Mouse (Mus musculus): ENCODE data around the gene Gm10642. TPM values are rescaled to one million over a fixed set of nuclear protein-coding genes. Genes with fewer than 3 reads are reported as not detected.

Gm10642 gene
- polyA plus RNA-seq, 1 experiment: 0.94 TPM

- Histone ChIP-seq H3K4me3 (ENCODE audit: insufficient read depth, low read length) (no peak overlapping the region), H3K27ac (ENCODE audit: insufficient read depth, low read length) (no peak overlapping the region), H3K4me1 (ENCODE audit: control insufficient read depth, insufficient read depth, low read length) (no peaks in the 10 kb centered on the region; the same call in 1 of the 2 replicates)
- TF ChIP-seq CTCF (IDR thresholded peaks at IDR 0.05; ENCODE audit: extremely low read depth, insufficient read depth, low read length) (no peak), POLR2A (IDR thresholded peaks at IDR 0.05; ENCODE audit: extremely low read depth, insufficient read depth, low read length) (no peak)
These were observed 32.4 kb downstream of the Gm10642 start for GRCm38 (mm10) chr9:70688301-70688968.

- H3K27ac ChIP-seq (ENCODE audit: insufficient read depth, low read length): no peak overlapping the region
- TF ChIP-seq CTCF (IDR thresholded peaks at IDR 0.05; ENCODE audit: extremely low read depth, insufficient read depth, low read length) (no peak), POLR2A (IDR thresholded peaks at IDR 0.05; ENCODE audit: extremely low read depth, insufficient read depth, low read length) (no peak)
- no peaks in the 10 kb centered on the region; the same call in 1 of the 2 replicates for H3K4me1 ChIP-seq (ENCODE audit: control insufficient read depth, insufficient read depth, low read length)
- no peak overlapping the region for H3K4me3 ChIP-seq (ENCODE audit: insufficient read depth, low read length)
These were observed 33.9 kb downstream of the Gm10642 start for GRCm38 (mm10) chr9:70689926-70690325.

- Histone ChIP-seq H3K27ac (ENCODE audit: insufficient read depth, low read length) (no peak overlapping the region), H3K4me3 (ENCODE audit: insufficient read depth, low read length) (no peak overlapping the region), H3K4me1 (ENCODE audit: control insufficient read depth, insufficient read depth, low read length) (no peaks in the 10 kb centered on the region; the same call in 1 of the 2 replicates)
- TF ChIP-seq POLR2A (IDR thresholded peaks at IDR 0.05; ENCODE audit: extremely low read depth, insufficient read depth, low read length) (no peak), CTCF (IDR thresholded peaks at IDR 0.05; ENCODE audit: extremely low read depth, insufficient read depth, low read length) (no peak)
These were observed 34.5 kb downstream of the Gm10642 start for GRCm38 (mm10) chr9:70690579-70690978.

GRCm38 (mm10) chr9:70691772-70692693, 36.0 kb downstream of the Gm10642 start:
- H3K27ac ChIP-seq (ENCODE audit: insufficient read depth, low read length): no peak overlapping the region
- no peaks in the 10 kb centered on the region; the same call in 1 of the 2 replicates for H3K4me1 ChIP-seq (ENCODE audit: control insufficient read depth, insufficient read depth, low read length)
- TF ChIP-seq CTCF (IDR thresholded peaks at IDR 0.05; ENCODE audit: extremely low read depth, insufficient read depth, low read length): no peak
- TF ChIP-seq POLR2A (IDR thresholded peaks at IDR 0.05; ENCODE audit: extremely low read depth, insufficient read depth, low read length): no peak
- H3K4me3 ChIP-seq (ENCODE audit: insufficient read depth, low read length): no peak overlapping the region

GRCm38 (mm10) chr9:70695723-70696122, 39.7 kb downstream of the Gm10642 start:
- Histone ChIP-seq H3K4me3 (ENCODE audit: insufficient read depth, low read length) (no peak overlapping the region), H3K27ac (ENCODE audit: insufficient read depth, low read length) (no peak overlapping the region), H3K4me1 (ENCODE audit: control insufficient read depth, insufficient read depth, low read length) (no peaks in the 10 kb centered on the region; the same call in 1 of the 2 replicates)
- no peak for TF ChIP-seq POLR2A (IDR thresholded peaks at IDR 0.05; ENCODE audit: extremely low read depth, insufficient read depth, low read length)
- TF ChIP-seq CTCF (IDR thresholded peaks at IDR 0.05; ENCODE audit: extremely low read depth, insufficient read depth, low read length): no peak

GRCm38 (mm10) chr9:70698090-70698489, 42.0 kb downstream of the Gm10642 start:
- no peaks in the 10 kb centered on the region; the same call in 1 of the 2 replicates for H3K4me1 ChIP-seq (ENCODE audit: control insufficient read depth, insufficient read depth, low read length)
- no peak for TF ChIP-seq POLR2A (IDR thresholded peaks at IDR 0.05; ENCODE audit: extremely low read depth, insufficient read depth, low read length)
- TF ChIP-seq CTCF (IDR thresholded peaks at IDR 0.05; ENCODE audit: extremely low read depth, insufficient read depth, low read length): no peak
- H3K27ac ChIP-seq (ENCODE audit: insufficient read depth, low read length): no peak overlapping the region
- no peak overlapping the region for H3K4me3 ChIP-seq (ENCODE audit: insufficient read depth, low read length)

- Histone ChIP-seq H3K4me1 (ENCODE audit: control insufficient read depth, insufficient read depth, low read length) (no peaks in the 10 kb centered on the region), H3K4me3 (ENCODE audit: insufficient read depth, low read length) (no peak overlapping the region), H3K27ac (ENCODE audit: insufficient read depth, low read length) (no peak overlapping the region)
- no peak for TF ChIP-seq POLR2A (IDR thresholded peaks at IDR 0.05; ENCODE audit: extremely low read depth, insufficient read depth, low read length)
- no peak for TF ChIP-seq CTCF (IDR thresholded peaks at IDR 0.05; ENCODE audit: extremely low read depth, insufficient read depth, low read length)
These were observed 47.6 kb downstream of the Gm10642 start for GRCm38 (mm10) chr9:70703597-70704203.

GRCm38 (mm10) chr9:70706444-70706843, 50.4 kb downstream of the Gm10642 start:
- H3K4me1 ChIP-seq (ENCODE audit: control insufficient read depth, insufficient read depth, low read length): no peaks in the 10 kb centered on the region
- TF ChIP-seq CTCF (IDR thresholded peaks at IDR 0.05; ENCODE audit: extremely low read depth, insufficient read depth, low read length) (no peak), POLR2A (IDR thresholded peaks at IDR 0.05; ENCODE audit: extremely low read depth, insufficient read depth, low read length) (no peak)
- H3K27ac ChIP-seq (ENCODE audit: insufficient read depth, low read length): no peak overlapping the region
- H3K4me3 ChIP-seq (ENCODE audit: insufficient read depth, low read length): no peak overlapping the region

Other genes starting within 250 kb of the Gm10642 start
- gene Ccnb2, start 234.7 kb upstream of the Gm10642 start, polyA plus RNA-seq (2012; rRNA removed): 1.8 and 2.4 TPM in 2 replicates
- 32.5 and 33.1 TPM in 2 replicates for gene Rnf111, start 152.5 kb upstream of the Gm10642 start, polyA plus RNA-seq (2012; rRNA removed)
- gene Sltm, start 113.5 kb upstream of the Gm10642 start, polyA plus RNA-seq (2012; rRNA removed): 51.2 and 55.3 TPM in 2 replicates
- 26.2 and 27.0 TPM in 2 replicates for gene Mindy2, start 923 bp downstream of the Gm10642 start, polyA plus RNA-seq (2012; rRNA removed)
- 37.5 and 38.0 TPM in 2 replicates for gene Adam10, start 22.7 kb downstream of the Gm10642 start, polyA plus RNA-seq (2012; rRNA removed)

Data from cortical plate, adult 2 months (tissue).